Mouse (Mus musculus) heart, postnatal 10 days (tissue): ENCODE measurements around the gene Gltpd2. TPM values are rescaled to one million over a fixed set of nuclear protein-coding genes. Genes with fewer than 3 reads are reported as not detected.
A peak's percentile ranks its signal among the peaks of the same experiment; 100 is the strongest.
"Not testable (repeated sequence)": the region's sequence is repeated elsewhere in the genome, so short reads cannot be mapped to it uniquely, and the experiment has no call there.

Experiments used
- DNase-seq, 2 experiments: peaks; one replicate each; pipeline ENCODE4 v3.0.0; 2021
- intact Hi-C: fragments of 180-260 bp; cut with DNase I; formaldehyde crosslinking; loops from one replicate; pipeline ENCODE4 v1.15.1; 2025
- total RNA-seq, 2 experiments: library from RNA; stranded (reverse); gene quantifications; 2 replicates each; pipeline ENCODE4 v1.2.3; 2021

Gltpd2 gene
- total RNA-seq, 2 experiments from 2014 or later = not detected

- intact Hi-C loops = no loop called here
- DNase-seq = no peak
Measured at GRCm38 (mm10) chr11:70514288-70514687, 4.7 kb upstream of the Gltpd2 start, which contains the start of gene Vmo1. Gene Vmo1 (minus strand): TSS chr11:70514616.

- DNase-seq = peak; percentile 47 to 69
- intact Hi-C loops = loop anchor here (1.0 to 2.0 kb wide), 2 partner anchors 89 to 238 kb away; no protein-coding TSS in a partner anchor
Measured at GRCm38 (mm10) chr11:70516352-70516751, 2.6 kb upstream of the Gltpd2 start.

- intact Hi-C loops = no loop called here
- DNase-seq = no peak
Measured at GRCm38 (mm10) chr11:70518436-70518835, 560 bp upstream of the Gltpd2 start.

- DNase-seq = peak; percentile 67 to 68
- intact Hi-C loops = no loop called here
Measured at GRCm38 (mm10) chr11:70520178-70520769, 1.3 kb downstream of the Gltpd2 start.

- intact Hi-C loops, DNase-seq: not testable (repeated sequence)
Measured at GRCm38 (mm10) chr11:70523306-70523989, 4.5 kb downstream of the Gltpd2 start.

GRCm38 (mm10) chr11:70524782-70525181, 5.8 kb downstream of the Gltpd2 start:
- intact Hi-C loops = no loop called here
- DNase-seq = peak in 1 of 2 experiments; percentile 13

GRCm38 (mm10) chr11:70525184-70525678, 6.2 kb downstream of the Gltpd2 start, which contains the start of gene Psmb6:
Gene Psmb6 (plus strand): TSS chr11:70525367.
- intact Hi-C loops = no loop called here
- peak; percentile 95 to 96 for DNase-seq

DNA sequence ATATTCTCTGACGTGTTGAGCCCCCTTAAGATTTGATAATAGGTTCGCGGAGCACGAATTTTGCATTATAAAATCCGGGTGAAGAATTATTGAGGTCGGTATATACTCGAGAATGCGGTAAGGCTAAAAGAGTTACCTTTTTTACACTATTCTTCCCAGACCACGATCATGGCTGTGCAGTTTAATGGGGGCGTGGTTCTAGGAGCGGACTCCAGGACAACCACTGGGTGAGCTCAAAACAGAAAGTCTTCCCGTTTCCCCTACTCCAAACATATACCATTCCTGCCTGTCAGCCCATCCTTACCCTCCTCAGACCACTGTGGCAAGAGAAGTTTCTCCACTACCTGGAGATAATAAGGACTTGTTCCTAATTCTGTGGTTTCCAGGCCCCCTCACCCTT, 6.7 kb downstream of the Gltpd2 start:
- intact Hi-C loops = loop anchor here (2.0 kb wide), 1 partner anchor 35 kb away; no protein-coding TSS in a partner anchor
- no peak for DNase-seq

- intact Hi-C loops = loop anchor here (2.0 kb wide), 1 partner anchor 35 kb away; no protein-coding TSS in a partner anchor
- no peak for DNase-seq
Measured at GRCm38 (mm10) chr11:70526211-70526610, 7.2 kb downstream of the Gltpd2 start.

GRCm38 (mm10) chr11:70528610-70529009, 9.6 kb downstream of the Gltpd2 start:
- intact Hi-C loops = no loop called here
- DNase-seq = no peak

- intact Hi-C loops, DNase-seq: not testable (repeated sequence)
Measured at GRCm38 (mm10) chr11:70531065-70531464, 12.1 kb downstream of the Gltpd2 start.

GRCm38 (mm10) chr11:70532839-70533238, 13.8 kb downstream of the Gltpd2 start, which contains the start of gene Gm40193:
Gene Gm40193 (minus strand): TSS chr11:70532939.
- intact Hi-C loops = no loop called here
- no peak for DNase-seq

DNA sequence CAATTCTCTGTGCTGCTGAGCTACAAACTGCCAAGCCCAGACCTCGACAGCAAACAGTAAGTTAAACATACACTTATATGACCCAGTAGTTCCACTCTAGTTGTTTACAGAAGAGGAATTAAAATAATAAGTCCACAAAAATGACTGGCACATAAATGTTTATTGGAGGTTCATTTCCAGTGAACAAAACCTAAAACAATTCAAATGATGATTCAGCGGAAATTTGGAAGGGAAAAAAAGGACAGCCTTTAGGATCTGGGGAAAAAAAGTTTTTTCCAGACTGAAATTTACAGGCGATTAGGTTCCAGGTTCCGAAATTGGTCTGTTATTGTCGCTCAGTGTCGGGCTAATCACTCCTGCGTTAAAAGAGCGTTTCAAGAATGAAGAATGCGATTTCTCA, 20.4 kb downstream of the Gltpd2 start:
- DNase-seq = no peak
- intact Hi-C loops = loop anchor here (1.0 kb wide), 1 partner anchor 66 kb away; no protein-coding TSS in a partner anchor

- intact Hi-C loops = loop anchor here (1.0 to 2.0 kb wide), 2 partner anchors 25 to 65 kb away; no protein-coding TSS in a partner anchor
- peak; percentile 91 to 93 for DNase-seq
Measured at GRCm38 (mm10) chr11:70539877-70540587, 21.0 kb downstream of the Gltpd2 start, which contains the start of gene Pld2. Gene Pld2 (plus strand): TSS chr11:70540064.

DNA sequence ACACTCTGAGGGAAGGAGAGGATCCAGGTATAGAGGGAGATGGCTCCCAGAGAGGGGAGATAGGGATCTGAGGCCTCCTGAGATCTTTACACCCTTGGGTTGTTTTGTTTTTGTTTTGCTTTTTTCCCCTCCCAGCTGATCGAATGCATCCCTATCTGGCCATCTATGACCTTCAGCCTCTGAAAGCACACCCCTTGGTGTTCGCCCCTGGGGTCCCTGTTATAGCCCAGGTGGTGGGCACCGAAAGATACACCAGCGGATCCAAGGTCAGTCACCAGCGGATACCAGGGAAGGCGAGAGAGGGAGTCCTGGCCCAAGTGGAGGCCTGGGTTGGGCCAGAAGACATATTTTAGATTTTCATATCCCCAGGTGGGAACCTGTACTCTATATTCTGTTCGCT, 21.9 kb downstream of the Gltpd2 start:
- DNase-seq = no peak
- intact Hi-C loops = loop anchor here (2.0 kb wide), 1 partner anchor 24 kb away; no protein-coding TSS in a partner anchor

DNA sequence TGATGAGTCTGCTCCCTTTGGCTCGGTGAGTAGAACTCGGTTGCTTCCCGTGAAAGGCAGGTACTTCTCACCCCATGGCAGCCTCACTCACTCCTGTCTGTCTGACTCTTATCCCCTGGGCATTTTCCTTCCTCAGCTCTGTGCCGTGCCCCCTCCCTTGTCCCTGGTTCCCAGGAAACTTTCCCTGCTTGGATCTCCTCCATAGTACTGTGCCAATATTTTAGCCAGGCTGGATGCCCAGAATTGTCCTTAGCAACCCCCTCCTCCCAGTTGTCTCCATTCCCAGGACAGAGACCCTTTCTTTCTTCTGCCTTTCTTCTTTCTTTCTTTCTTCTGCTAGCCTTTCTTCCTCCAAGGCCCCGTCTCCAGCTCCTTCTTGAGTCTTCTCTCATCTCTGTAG, 22.4 kb downstream of the Gltpd2 start:
- no peak for DNase-seq
- intact Hi-C loops = loop anchor here (2.0 kb wide), 1 partner anchor 23 kb away; no protein-coding TSS in a partner anchor

- peak; percentile 20 to 23 for DNase-seq
- intact Hi-C loops = no loop called here
Measured at GRCm38 (mm10) chr11:70544496-70544895, 25.5 kb downstream of the Gltpd2 start.

DNA sequence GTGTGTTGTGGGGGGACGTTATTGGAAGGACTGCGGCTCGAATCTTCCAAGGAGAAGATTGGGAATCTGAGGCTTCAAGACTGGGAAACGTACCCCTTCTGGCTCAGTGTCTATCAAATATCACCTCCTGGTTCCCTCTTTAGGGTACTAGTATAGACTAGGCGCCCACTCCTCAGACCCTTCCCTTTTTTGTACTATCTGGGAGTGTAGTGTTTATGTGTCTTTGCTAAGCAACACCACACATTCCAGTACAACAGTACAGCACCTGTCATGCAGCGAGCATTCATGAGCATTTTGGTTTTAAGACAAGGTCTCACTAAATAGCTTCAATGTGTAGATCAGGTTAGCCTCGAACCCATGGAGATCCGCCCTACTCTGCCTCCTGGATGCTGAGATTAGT, 32.5 kb downstream of the Gltpd2 start:
- DNase-seq = no peak
- intact Hi-C loops = no loop called here

DNA sequence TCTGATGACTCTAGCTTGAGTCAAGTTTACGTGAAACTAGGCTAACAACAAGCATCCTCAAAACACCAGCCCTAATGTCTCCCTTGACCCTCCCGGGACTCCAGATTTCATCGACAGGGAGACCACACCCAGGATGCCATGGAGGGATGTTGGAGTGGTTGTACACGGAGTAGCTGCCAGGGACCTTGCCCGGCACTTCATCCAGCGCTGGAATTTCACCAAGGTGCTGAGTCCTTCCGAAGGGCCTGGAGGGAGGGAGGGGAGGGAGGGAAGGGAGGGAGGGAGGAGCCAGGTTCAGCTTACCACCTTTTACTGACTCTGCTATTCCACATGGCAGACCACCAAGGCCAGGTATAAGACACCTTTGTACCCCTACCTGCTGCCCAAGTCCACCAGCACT, 34.9 kb downstream of the Gltpd2 start:
- intact Hi-C loops = no loop called here
- DNase-seq = no peak

DNA sequence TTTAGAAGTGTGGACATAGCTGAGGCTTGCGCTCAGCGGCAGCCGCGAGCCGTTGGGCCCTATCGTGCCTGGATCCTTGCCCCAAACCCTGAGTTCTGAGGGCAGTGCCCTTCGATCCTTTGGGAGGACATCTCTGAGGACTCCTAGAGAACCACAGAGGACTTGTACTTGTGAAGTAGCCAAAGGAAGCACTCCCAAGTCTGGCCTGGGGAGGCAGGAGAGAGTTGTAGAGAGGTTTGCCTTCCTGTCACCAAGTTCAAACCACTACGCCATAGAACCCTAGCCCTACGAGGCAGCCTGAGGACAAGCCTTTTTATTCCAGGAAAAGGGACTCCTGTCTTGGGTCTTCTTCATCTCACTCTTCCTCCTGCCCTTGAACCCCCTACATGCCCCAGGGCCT, 38.5 kb downstream of the Gltpd2 start:
- intact Hi-C loops = no loop called here

GRCm38 (mm10) chr11:70561937-70562286, 42.9 kb downstream of the Gltpd2 start:
- DNase-seq = no peak
- intact Hi-C loops = loop anchor here (2.0 kb wide), 2 partner anchors 35 to 43 kb away; no protein-coding TSS in a partner anchor

More for the DNA sequence above, 38.5 kb downstream of the Gltpd2 start:
- no peak for DNase-seq
